Mouse (Mus musculus) cerebellum, adult 2 months (tissue): ENCODE data around the gene Tnfrsf13b. TPM values are rescaled to one million over a fixed set of nuclear protein-coding genes. Genes with fewer than 3 reads are reported as not detected.

Source experiments
- DNase-seq, 2 experiments: peaks; one replicate each; pipeline ENCODE4 v3.0.0; 2021
- H3K27ac ChIP-seq: fragments of 200-500 bp; 2 replicates; pipeline ENCODE4 v1.5.1; 2012; ENCODE audit warnings: low read length, control low read depth, inconsistent platforms; ENCODE audit not compliant: insufficient read depth
- H3K27me3 ChIP-seq: fragments of 200-500 bp; 2 replicates; pipeline ENCODE4 v1.6.1; 2012; ENCODE audit warnings: inconsistent platforms, mild to moderate bottlenecking, low read length, moderate library complexity; ENCODE audit not compliant: control insufficient read depth, insufficient read depth
- H3K4me1 ChIP-seq: fragments of 200-500 bp; 2 replicates; pipeline ENCODE4 v1.6.1; 2011; ENCODE audit warnings: low read length; ENCODE audit not compliant: control insufficient read depth, insufficient read depth
- H3K4me3 ChIP-seq: fragments of 200-500 bp; replicated peaks from 2 replicates; pipeline ENCODE3; 2011; ENCODE audit warnings: mild to moderate bottlenecking, low read depth, low read length, control low read depth; ENCODE audit not compliant: insufficient read depth
- CTCF ChIP-seq: fragments of 200-500 bp; IDR thresholded peaks from 2 replicates; pipeline ENCODE4 v1.5.1; 2011; ENCODE audit warnings: low read depth, mild to moderate bottlenecking, control low read depth, low read length, moderate library complexity, borderline replicate concordance; ENCODE audit not compliant: insufficient read depth
- POLR2A ChIP-seq: fragments of 200-500 bp; IDR thresholded peaks from 2 replicates; pipeline ENCODE4 v1.6.1; 2011; ENCODE audit warnings: low read length, control low read depth, borderline replicate concordance; ENCODE audit not compliant: insufficient read depth
- WGBS: fragments of 180-500 bp; shearing (Covaris S2); methylation state at CpG from one replicate; pipeline ENCODE4 v1.1.7; 2018; 5-methylcytosine and 5-hydroxymethylcytosine counted together
- polyA plus RNA-seq: library from polyadenylated mRNA; depleted of rRNA; stranded (reverse); fragments of >200 nt; gene quantifications from 2 replicates; pipeline ENCODE4 v1.2.3, GENCODE M21; 2012

The Tnfrsf13b gene
- polyA plus RNA-seq, 1 experiment, result 1.4 TPM

DNA sequence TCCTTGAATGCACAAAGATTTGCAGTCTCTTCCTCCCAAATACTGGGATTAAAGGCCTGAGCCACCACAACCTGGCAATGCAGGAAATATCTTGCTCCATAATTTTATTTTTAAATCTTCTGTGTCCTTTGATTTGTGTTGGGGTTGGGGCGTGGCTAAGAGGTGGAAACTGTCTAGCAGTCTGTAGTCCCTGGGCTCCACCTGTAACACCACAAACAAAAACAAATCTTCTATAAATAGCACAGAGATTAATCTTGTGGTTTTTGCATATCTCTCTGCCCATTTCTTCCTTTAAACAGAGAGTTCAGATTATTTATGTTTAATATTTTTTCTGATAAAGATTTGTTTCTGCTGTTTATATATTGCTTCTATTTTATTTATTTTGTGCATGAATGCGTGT, 6.4 kb downstream of the Tnfrsf13b start:
- TF ChIP-seq CTCF (no peak), POLR2A (no peak)
- Histone ChIP-seq H3K27me3 (no peaks in the 10 kb centered on the region), H3K4me1 (no peaks in the 10 kb centered on the region), H3K4me3 (no peak overlapping the region), H3K27ac (no peak overlapping the region)
- 86% methylated on average over 2 of the region's 2 CpGs for WGBS
- no peak for DNase-seq

DNA sequence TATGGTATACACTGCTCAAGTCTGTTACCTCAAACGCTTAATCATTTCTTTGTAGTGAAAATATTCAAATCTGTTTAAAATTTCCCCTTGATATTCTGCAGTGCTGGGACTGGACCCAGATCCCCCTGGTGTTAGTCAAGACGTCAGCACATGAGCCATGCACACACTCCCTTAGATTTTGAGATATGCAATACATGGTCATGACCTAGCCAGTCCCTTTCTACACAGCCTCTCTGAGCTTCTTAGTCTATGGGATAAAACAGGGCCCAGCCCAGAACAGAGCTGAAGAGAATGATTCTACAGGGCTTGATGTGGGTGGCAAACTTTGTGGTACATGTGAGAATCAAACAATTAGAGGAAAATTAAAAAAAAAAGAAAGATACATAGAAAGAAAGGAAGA, 15.1 kb downstream of the Tnfrsf13b start:
- Histone ChIP-seq H3K27me3 (no peaks in the 10 kb centered on the region), H3K4me1 (0 out of 2 replicates have a peak, but pooled peaks cover under 1% of the 10 kb centered on the region), H3K27ac (no peak overlapping the region), H3K4me3 (no peak overlapping the region)
- 76% methylated on average over 2 of the region's 2 CpGs for WGBS
- no peak for DNase-seq
- TF ChIP-seq POLR2A (no peak), CTCF (no peak)

DNA sequence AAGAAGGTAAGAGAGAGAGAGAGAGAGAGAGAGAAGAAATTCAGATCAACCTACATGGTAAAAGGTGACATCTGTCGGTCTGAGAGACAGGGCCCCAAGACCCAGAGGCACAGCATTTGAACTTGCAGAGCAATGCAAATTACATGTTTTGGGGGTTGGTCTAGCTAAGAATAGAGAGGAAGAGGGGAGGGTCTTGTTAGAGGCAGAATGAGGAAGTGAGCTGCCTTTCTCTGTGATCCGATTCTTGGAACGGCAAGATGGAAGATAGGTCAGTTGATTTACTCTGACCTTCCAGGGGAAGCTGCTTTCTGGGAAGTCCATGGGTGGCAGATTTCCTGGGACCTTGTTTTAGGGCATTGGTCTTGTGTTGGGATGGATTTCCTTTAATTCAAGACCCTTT, 15.7 kb downstream of the Tnfrsf13b start:
- DNase-seq, result no peak
- Histone ChIP-seq H3K4me3 (no peak overlapping the region), H3K27ac (no peak overlapping the region), H3K27me3 (no peaks in the 10 kb centered on the region), H3K4me1 (0 out of 2 replicates have a peak, but pooled peaks cover 3% of the 10 kb centered on the region)
- no peak for TF ChIP-seq POLR2A
- no peak for TF ChIP-seq CTCF
- WGBS, result 86% methylated on average over 3 of the region's 3 CpGs

DNA sequence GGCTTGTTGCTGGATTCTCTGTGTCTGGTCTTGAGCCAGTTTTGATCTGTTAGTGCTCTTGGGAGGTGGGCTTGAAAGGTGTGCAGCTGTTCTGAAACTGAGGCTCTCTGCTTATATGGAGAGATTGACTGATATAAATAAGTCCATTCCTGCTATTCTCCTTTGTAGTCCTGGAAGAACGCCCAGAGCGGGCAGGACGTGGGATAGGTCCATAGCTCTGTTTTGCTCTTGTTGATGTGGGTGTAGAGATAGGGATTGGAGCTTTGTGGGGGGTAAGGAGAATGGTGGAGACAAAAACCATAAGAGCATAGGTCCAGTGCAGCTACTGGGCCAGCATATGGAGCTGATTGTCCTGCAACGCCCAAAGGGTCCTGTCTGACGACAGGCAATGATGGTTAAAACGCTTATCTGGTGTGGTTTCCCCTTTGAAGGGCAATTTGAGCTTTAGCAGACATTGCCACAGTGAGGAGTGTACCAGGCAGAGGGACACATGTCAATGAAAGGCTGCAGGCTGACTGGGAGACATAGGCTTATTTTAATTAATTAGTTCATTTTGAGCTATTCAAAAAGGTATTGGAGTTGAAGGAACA, 16.5 kb downstream of the Tnfrsf13b start:
- Histone ChIP-seq H3K4me1 (0 out of 2 replicates have a peak, but pooled peaks cover 3% of the 10 kb centered on the region), H3K27ac (no peak overlapping the region), H3K27me3 (no peaks in the 10 kb centered on the region), H3K4me3 (no peak overlapping the region)
- DNase-seq, result no peak
- WGBS, result 80% methylated on average over 6 of the region's 6 CpGs
- TF ChIP-seq POLR2A (no peak), CTCF (no peak)

DNA sequence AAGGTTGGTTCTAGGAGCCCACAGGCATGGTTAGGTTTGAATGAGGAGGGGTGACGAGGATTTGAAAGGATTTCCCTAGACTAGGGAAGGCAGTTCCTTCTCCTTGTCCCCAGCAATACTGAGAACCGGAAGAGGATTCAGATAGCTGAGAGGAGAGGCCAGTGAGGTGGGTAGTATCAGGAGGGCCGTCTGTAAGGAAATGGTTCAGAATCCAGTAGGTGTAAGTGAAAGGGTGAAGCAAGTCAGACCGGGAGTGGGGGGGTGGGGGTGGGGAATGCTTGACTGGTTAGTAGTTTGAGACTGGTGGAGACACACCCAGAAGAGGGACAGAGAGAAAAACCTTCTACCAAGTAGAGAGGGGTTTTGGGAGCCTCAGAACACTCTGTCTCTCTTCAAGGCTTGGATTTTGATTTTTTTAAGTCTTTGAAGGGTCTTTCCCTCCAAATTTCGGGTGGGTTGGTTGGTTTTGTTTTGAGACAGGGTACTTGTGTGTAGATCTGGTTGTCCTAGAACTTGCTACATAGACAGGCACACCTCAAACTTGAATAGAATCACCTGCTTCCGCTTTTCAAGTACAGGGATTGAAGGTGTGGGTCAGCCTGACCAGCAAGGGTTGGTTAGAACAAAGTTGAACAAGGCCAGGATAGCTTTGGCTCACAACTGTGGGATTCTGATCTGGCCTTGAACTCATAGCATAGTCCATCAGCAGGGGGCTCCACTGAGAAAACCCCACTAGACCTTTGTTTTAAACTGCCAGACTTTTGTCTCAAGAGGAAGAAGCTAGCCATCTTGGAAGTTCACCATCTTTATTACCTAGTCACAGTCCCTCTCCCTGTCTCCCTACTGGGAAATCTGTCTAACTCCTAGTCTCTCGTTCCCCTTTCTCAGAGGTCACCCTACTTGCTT, 17.3 kb downstream of the Tnfrsf13b start:
- Histone ChIP-seq H3K4me1 (0 out of 2 replicates have a peak, but pooled peaks cover 3% of the 10 kb centered on the region), H3K27me3 (no peaks in the 10 kb centered on the region), H3K27ac (no peak overlapping the region), H3K4me3 (no peak overlapping the region)
- 85% methylated on average over 7 of the region's 7 CpGs for WGBS
- no peak for TF ChIP-seq CTCF
- TF ChIP-seq POLR2A, result no peak
- DNase-seq, result no peak

DNA sequence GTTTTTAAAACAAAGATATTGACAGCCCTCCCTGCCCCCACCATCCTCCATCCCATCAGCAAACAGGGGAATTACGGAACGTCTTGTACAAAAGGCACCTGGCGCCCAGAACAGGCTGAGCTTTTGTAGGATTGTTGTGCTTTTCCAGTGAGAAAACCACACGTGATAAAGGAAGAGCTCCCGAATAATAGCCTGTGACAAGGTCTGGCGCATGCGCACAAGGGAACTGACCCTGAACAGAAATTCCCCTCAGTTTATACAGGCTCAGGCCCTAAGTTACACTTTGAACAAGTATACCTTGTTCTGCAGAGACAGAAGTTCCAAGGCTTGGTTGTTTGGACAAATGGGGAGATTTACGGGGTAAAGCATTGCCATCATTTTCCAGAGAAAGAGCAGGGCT, 19.0 kb downstream of the Tnfrsf13b start:
- no peak for TF ChIP-seq POLR2A
- TF ChIP-seq CTCF, result no peak
- no peak for DNase-seq
- no peak overlapping the region for H3K4me3 ChIP-seq
- H3K27me3 ChIP-seq, result no peaks in the 10 kb centered on the region
- no peak overlapping the region for H3K27ac ChIP-seq
- WGBS, result 82% methylated on average over 8 of the region's 8 CpGs
- 0 out of 2 replicates have a peak, but pooled peaks cover 3% of the 10 kb centered on the region for H3K4me1 ChIP-seq

DNA sequence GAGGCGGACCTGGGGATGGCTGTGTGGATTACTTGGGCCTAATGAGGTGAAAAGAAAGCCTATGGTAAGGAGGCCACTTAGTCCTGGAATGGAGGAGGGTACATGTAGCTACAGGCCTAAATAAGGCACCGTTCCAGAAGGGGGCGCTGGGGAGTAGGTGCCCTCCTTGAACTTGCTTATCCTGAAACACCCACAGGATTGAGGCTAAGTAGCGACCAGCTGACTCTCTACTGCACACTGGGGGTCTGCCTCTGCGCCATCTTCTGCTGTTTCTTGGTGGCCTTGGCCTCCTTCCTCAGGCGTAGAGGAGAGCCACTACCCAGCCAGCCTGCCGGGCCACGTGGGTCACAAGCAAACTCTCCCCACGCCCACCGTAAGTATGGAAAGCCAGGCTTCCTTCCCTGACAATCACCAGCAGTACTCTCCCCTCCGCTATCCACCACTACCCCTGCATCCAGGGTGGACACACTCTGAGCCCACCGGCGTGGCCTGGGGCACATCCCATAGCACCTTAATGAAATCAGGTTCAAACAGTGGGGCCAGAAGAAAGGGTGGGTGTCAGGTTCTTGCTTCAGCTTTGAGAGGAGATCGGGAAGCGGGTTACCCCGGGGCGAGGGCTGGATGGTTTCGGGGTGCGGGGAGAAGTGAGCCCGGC, 20.2 kb downstream of the Tnfrsf13b start:
- WGBS, result 25% methylated on average over 20 of the region's 20 CpGs
- TF ChIP-seq POLR2A (no peak), CTCF (peak; percentile 49; the same call in 1 of the 2 replicates)
- no peak overlapping the region for H3K27ac ChIP-seq
- no peaks in the 10 kb centered on the region for H3K27me3 ChIP-seq
- H3K4me1 ChIP-seq, result 0 out of 2 replicates have a peak, but pooled peaks cover 3% of the 10 kb centered on the region
- DNase-seq, result peak in 1 of 2 experiments; percentile 48
- peak overlapping the region; percentile 47 for H3K4me3 ChIP-seq

DNA sequence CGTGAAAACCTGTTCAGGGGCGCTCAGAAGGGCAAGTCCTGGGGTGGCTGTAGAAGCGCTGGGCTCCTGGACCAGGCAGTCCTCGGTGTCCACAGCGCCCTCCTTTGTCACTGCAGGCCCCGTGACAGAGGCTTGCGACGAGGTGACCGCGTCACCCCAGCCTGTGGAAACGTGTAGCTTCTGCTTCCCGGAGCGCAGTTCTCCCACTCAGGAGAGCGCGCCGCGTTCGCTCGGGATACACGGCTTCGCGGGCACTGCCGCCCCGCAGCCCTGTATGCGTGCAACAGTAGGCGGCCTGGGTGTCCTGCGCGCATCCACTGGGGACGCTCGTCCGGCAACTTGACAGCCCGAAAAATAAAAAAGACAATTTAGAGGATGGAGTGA, 20.7 kb downstream of the Tnfrsf13b start:
- Histone ChIP-seq H3K27me3 (no peaks in the 10 kb centered on the region), H3K4me3 (peak overlapping the region; percentile 47), H3K27ac (no peak overlapping the region), H3K4me1 (0 out of 2 replicates have a peak, but pooled peaks cover 3% of the 10 kb centered on the region)
- TF ChIP-seq CTCF, result peak; percentile 18; the same call in 1 of the 2 replicates
- no peak for TF ChIP-seq POLR2A
- peak; percentile 65 to 71 for DNase-seq
- WGBS, result 3% methylated on average over 32 of the region's 32 CpGs
